Mouse (Mus musculus) adrenal gland, adult 2 months (tissue): Measurements from ENCODE around the gene Med6. TPM values are rescaled to one million over a fixed set of nuclear protein-coding genes. Genes with fewer than 3 reads are reported as not detected.
"Not testable (repeated sequence)": the region's sequence is repeated elsewhere in the genome, so short reads cannot be mapped to it uniquely, and the experiment has no call there.

Source experiments
- DNase-seq: peaks from one replicate; pipeline ENCODE4 v3.0.0; 2021
- polyA plus RNA-seq: library from polyadenylated mRNA; depleted of rRNA; stranded (reverse); fragments of >200 nt; gene quantifications from 2 replicates; pipeline ENCODE4 v1.2.3, GENCODE M21; 2012; rRNA removed
- total RNA-seq, 2 experiments: library from RNA; stranded (reverse); gene quantifications; 2 replicates each; pipeline ENCODE4 v1.2.3; 2021

Med6 gene
- total and polyA plus RNA-seq, 3 experiments: 1.2 to 27.3 (median 22.3) TPM

- no peak for DNase-seq
These were observed 45.5 kb downstream of the Med6 start for GRCm38 (mm10) chr12:81549286-81549685.

GRCm38 (mm10) chr12:81547163-81547562 lies 47.6 kb downstream of the Med6 start:
- DNase-seq: no peak

GRCm38 (mm10) chr12:81533029-81533419 lies 61.8 kb downstream of the Med6 start:
- DNase-seq: no peak

- DNase-seq: peak; percentile 91
These were observed 62.3 kb downstream of the Med6 start, which contains the start of the genes Gm20498 and Synj2bp for GRCm38 (mm10) chr12:81532316-81533028. Gene Gm20498 (minus strand): TSS chr12:81532905. Gene Synj2bp (minus strand): TSS chr12:81532911.

- not testable (repeated sequence) for DNase-seq
These were observed 64.2 kb downstream of the Med6 start for GRCm38 (mm10) chr12:81530587-81530986.

Other genes starting within 250 kb of the Med6 start
- 1 to 10 TPM in 1 of 2 experiments, under 1 TPM in 1; 0.83 to 1.4 TPM for gene Gm4787, start 215.5 kb downstream of the Med6 start, total RNA-seq
- 0.10 and 0.16 TPM in 2 replicates for gene Gm4787, start 215.5 kb downstream of the Med6 start, polyA plus RNA-seq
- 1 to 10 TPM; 1.3 to 1.8 TPM for gene Adam4, start 173.1 kb downstream of the Med6 start, total RNA-seq
- 0.21 TPM in 1 of 2 replicates, not detected in the other for gene Adam4, start 173.1 kb downstream of the Med6 start, polyA plus RNA-seq
- 100 to 1,000 TPM in 1 of 2 experiments, 10 to 100 TPM in 1; 92.5 to 102 TPM for gene Cox16, start 109.9 kb downstream of the Med6 start, total RNA-seq
- 79.1 and 90.6 TPM in 2 replicates for gene Cox16, start 109.9 kb downstream of the Med6 start, polyA plus RNA-seq
- 10 to 100 TPM; 25.9 to 40.9 TPM for gene Gm20498, start 62.1 kb downstream of the Med6 start, total RNA-seq
- gene Gm20498, start 62.1 kb downstream of the Med6 start, polyA plus RNA-seq: 2.4 and 5.1 TPM in 2 replicates
- 10 to 100 TPM; 34.4 to 34.7 TPM for gene Synj2bp, start 62.1 kb downstream of the Med6 start, total RNA-seq
- 9.8 and 16.2 TPM in 2 replicates for gene Synj2bp, start 62.1 kb downstream of the Med6 start, polyA plus RNA-seq
- not detected for gene Adam21, start 26.5 kb downstream of the Med6 start, total RNA-seq
- gene Adam21, start 26.5 kb downstream of the Med6 start, polyA plus RNA-seq: not detected in 2 replicates
- gene Ttc9, start 36.2 kb upstream of the Med6 start, total RNA-seq: 1 to 10 TPM; 3.7 to 3.8 TPM
- 0.73 TPM in 2 replicates for gene Ttc9, start 36.2 kb upstream of the Med6 start, polyA plus RNA-seq
- 1 to 10 TPM in 1 of 2 experiments, under 1 TPM in 1; 0.81 to 4.2 TPM for gene Map3k9, start 186.2 kb upstream of the Med6 start, total RNA-seq
- 1.3 and 2.1 TPM in 2 replicates for gene Map3k9, start 186.2 kb upstream of the Med6 start, polyA plus RNA-seq